Mouse (Mus musculus) heart, postnatal 14 days (tissue): ENCODE measurements at regions not wholly inside any gene's neighbourhood (a gene's known extent, or its start where the extent isn't known, plus 50 kb on each side); places are given as distances from the start of the nearest gene placed in this dataset.

Experiments
- DNase-seq, 2 experiments: peaks; one replicate each; pipeline ENCODE4 v3.0.0; 2021 to 2022
- intact Hi-C: fragments of 180-260 bp; cut with DNase I; formaldehyde crosslinking; loops from one replicate; pipeline ENCODE4 v1.15.1; 2025

- intact Hi-C loops = no loop called here
- no peak for DNase-seq
Measured at GRCm38 (mm10) chr3:34252730-34253337, 171.7 kb upstream of the Dnajc19 start.

- intact Hi-C loops = no loop called here
- no peak for DNase-seq
Measured at GRCm38 (mm10) chr3:34242126-34242525, 161.0 kb upstream of the Dnajc19 start.

- no peak for DNase-seq
Measured at GRCm38 (mm10) chr3:34239978-34240377, 158.9 kb upstream of the Dnajc19 start.

DNA sequence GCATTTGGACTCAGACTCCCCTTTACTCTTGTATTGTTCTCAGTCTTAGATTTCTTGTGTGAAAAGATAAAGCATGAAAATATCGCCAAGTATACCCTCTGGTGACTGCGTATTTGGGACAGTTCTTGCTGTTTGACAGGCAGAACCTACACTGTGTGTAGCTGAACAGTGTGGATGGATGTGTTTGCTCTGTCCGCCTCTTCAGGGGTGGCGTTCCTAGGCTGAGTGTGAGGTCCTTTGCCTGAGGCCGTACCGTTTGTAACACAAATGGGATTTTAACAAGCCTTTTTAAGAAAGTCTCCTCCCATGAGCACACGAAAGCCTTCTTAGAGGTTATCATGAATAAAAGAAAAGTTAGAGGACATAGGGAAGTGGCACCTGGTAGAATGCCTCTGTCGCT is 153.3 kb upstream of the Dnajc19 start:
- intact Hi-C loops = loop anchor here (5.0 to 10.0 kb wide), 2 partner anchors 403 to 870 kb away; no protein-coding TSS in a partner anchor

More at GRCm38 (mm10) chr3:34239978-34240377, 158.9 kb upstream of the Dnajc19 start:
- intact Hi-C loops = loop anchor here (10.0 kb wide), 1 partner anchor 865 kb away; no protein-coding TSS in a partner anchor

DNA sequence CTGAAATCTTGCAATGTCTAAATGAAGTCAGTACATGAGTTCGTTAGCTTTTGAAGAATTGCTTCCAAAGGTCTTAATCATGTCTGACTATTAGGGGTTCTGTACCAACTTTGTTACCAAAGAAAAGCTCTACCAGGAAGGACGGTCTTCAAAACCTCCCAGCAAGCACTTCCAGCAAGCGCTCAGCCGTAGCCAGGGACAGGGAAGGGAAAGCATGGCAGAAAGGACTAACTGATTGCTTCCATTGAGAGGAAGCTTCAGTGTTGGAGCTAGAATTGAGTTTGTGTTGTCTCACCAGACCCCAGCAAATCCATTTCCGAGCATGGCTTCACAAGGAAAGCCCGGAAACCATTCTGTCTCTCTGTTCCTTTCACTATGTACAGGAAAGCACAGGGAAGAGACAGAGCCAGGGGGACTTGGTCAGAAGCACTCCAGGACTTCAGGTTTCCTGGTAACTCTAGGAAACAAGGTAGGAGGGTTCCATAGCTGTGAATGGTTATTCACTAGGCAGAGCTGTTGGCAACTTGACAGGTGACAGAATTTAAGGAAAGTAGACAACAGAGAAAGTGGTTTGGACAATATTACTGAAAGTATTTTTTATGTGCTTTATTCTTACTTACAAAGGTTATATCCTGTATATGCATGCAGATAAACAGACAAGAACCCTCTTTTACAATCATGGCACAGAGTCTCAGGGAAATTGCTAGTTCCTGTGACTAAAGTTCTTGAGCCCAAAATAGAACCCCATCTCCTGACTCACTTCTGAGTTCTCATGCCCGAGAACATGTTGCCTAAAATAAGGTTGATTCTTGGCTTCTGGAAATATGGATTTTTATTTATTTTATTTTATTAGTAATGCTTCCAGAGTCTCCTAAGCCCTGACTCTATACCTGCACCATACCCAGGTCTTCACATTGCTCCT is 151.5 kb upstream of the Dnajc19 start:
- intact Hi-C loops = loop anchor here (5.0 to 10.0 kb wide), 2 partner anchors 405 to 872 kb away; no protein-coding TSS in a partner anchor
- no peak for DNase-seq

More for the DNA sequence above, 153.3 kb upstream of the Dnajc19 start:
- no peak for DNase-seq

DNA sequence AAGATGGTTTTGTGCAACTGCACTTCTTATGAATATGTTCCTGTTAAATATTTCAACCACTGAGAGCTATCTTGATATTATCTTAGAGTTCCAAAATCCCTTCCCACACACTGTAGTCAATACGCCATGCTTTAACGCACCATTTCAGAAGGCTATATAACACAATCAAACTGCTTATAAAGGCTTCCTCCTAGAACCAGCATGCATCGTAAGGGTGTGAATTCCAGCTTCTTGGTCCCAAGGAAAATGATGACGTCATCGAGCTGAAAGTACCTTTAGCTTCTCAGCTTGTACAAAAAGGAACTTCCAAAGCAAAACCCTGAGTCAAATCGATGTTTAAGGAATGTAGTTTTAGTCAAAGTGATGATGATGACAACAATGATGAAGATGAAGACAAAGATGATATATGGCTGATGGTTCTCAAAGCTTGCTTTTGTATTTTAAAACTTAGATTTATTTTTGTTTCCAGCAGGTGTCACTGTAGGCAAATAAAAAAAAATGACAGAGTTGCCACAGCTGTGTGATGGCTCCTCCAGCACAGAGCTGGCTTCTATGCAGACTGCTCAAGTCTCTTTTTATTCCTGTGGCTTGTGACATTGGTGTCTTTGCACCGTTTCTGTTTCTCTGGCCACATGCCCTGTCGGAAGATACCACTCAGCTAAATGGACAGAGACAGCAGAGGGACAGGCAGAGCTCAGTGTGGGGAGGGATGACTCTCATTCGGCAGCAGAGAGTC is 150.6 kb upstream of the Dnajc19 start:
- intact Hi-C loops = loop anchor here (5.0 to 10.0 kb wide), 2 partner anchors 406 to 873 kb away; no protein-coding TSS in a partner anchor
- no peak for DNase-seq

DNA sequence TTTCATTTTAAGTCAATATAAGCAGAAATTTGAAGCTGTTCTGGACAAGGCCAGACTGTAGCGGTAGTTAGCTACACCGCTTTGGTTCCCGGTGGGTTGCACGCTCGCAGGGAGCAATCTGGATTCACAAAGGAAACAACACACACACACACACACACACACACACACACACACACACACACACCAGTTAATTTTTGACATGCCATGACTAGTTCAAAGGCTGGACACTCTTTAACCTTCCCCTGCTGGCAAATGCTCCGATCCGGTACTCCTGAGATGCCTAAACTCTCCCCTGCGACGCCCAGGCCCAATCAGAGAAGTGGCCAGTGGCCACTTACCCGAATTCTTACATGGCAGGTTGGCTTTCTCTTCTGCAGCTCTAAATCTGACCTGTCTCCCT is 141.2 kb upstream of the Dnajc19 start:
- intact Hi-C loops = no loop called here
- DNase-seq = no peak

GRCm38 (mm10) chr3:34219741-34220310 is 138.7 kb upstream of the Dnajc19 start:
- intact Hi-C loops = no loop called here
- no peak for DNase-seq

GRCm38 (mm10) chr3:34219096-34219495 is 138.0 kb upstream of the Dnajc19 start:
- intact Hi-C loops = no loop called here
- DNase-seq = no peak

DNA sequence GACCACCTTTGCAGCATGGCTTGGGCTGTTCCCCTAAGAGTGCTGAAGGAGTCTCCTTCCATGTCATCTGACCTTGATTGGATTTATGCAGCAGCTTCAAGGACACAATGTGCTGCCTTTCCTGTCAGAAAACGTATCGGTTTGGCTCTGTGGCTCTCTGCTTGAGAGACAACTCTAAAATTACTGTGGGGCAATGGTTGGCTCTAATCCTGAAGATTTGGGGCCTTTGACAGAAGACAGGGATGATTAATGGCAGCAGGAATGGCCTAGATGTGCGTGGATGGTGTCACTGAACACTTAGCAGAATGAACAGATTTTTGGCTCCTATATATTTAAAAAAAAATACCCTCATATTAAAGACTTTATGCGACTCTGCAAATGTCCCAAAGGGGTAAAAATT is 136.8 kb upstream of the Dnajc19 start:
- intact Hi-C loops = no loop called here
- DNase-seq = no peak

GRCm38 (mm10) chr3:34214233-34214632 is 133.1 kb upstream of the Dnajc19 start:
- intact Hi-C loops = no loop called here
- DNase-seq = no peak

DNA sequence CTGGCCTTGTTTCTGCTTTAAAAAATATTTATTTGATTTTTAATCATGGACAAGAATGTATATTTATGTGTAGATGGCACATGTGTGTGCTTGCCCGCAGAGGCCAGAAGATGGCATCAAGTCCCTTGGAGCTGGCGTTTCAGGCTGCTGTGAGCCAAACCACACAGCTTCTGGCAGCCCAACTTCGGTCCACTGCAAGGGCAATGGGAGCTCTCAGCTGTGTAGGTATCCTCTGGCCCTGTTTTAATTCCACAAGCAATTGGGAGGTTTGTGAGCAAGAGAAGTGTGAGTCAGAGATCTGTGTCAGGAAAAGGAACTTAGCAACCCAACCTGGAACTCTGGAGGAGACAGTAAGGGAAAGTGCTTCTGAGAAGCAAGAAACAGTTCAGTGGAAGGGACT is 125.3 kb upstream of the Dnajc19 start:
- intact Hi-C loops = no loop called here
- DNase-seq = no peak

- peak; percentile 2 to 55 for DNase-seq
Measured at GRCm38 (mm10) chr3:34198228-34198627, 117.1 kb upstream of the Dnajc19 start.

DNA sequence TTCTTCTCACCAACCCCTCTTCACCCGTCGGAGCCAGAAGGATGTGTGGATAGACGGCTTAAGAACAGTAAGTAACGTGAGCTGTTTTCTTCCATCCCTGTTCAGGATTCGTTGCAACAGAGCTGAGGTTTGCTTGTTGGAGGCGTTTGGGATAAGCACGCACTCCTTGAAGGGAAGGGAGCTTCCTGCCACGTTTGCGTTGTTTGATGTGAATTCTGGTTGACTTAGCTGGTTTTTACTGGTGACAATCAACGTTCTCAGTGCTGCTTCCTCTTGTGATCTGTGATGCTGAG is 116.0 kb upstream of the Dnajc19 start:
- intact Hi-C loops = loop anchor here (5.0 kb wide), 1 partner anchor 240 kb away; no protein-coding TSS in a partner anchor
- no peak for DNase-seq

More at GRCm38 (mm10) chr3:34198228-34198627, 117.1 kb upstream of the Dnajc19 start:
- intact Hi-C loops = loop anchor here (5.0 kb wide), 1 partner anchor 241 kb away; no protein-coding TSS in a partner anchor

DNA sequence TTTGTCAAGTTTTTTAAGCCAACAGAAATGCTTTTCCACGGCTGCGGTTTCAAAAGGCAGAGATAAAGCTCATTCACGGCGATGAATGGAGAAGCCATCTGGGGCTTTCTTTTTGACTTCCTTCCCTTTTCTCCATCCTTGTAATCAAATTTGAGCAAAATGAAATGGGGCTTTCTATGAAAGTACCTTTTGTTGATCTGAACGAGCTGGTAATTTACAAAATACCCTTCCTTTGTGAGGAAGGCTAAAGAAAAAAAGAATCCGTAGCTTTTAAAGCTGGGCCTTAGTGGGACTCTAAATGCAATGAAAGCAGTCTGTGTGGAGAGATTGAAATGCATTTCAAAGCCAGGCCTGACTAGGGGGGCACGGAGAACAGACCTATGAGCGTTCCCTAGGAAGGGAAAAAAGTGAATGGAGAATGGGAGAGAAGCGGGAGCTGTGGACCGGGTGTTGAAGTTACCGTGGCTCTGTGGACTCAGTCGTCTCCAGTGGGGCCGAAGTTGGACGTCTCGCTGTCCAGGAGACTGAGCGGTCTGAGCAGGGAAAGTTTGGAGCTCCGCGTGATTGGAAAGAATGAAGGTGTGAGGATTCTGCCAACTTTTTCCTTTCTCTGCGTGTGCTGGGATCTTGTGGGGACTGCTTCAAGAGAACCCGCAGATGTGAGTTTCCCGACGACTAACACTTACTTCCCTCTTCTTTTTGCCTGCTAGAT is 115.5 kb upstream of the Dnajc19 start:
- intact Hi-C loops = loop anchor here (5.0 kb wide), 1 partner anchor 239 kb away; no protein-coding TSS in a partner anchor

DNA sequence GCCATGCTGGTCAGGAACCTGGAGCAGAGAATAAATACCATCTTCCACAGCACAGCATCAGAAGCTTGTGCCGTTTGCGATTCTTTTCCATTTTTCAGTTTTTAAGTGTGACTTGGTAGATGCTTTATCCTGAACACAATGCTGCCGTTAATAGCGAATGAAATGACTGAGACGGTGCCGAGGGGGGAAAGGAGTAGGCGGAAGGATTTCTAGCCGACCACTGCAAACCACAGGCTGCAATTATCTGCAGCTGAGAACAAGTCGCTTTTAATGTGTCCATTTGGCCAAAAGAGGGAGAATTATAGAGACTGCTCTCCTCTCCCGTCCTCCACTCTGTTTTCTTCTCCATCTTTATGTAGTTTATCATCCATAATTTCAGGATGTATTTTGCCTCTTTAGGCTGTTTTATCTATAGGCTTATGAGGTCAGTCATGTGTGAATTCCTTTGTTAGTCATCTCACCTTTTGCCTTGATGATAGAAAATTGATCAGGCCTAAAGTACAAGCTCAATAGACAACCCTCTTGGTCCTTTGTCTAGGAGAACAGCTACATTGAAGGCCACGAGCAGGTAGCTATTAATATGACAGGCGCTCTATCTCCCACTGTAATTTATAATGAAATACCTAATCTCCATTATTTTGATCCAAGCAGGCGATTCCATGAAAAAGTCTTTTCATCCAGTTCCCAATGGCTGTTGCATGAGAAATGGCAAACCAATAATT is 114.8 kb upstream of the Dnajc19 start:
- DNase-seq = no peak
- intact Hi-C loops = loop anchor here (5.0 kb wide), 1 partner anchor 239 kb away; no protein-coding TSS in a partner anchor

More for the DNA sequence above, 115.5 kb upstream of the Dnajc19 start:
- DNase-seq = no peak

- no peak for DNase-seq
- intact Hi-C loops = no loop called here
Measured at GRCm38 (mm10) chr3:34173416-34174097, 92.4 kb upstream of the Dnajc19 start.

- no peak for DNase-seq
- intact Hi-C loops = no loop called here
Measured at GRCm38 (mm10) chr3:34172899-34173298, 91.8 kb upstream of the Dnajc19 start.
